Mouse (Mus musculus) embryonic facial prominence, embryonic 13.5 days (tissue): Measurements from ENCODE around the gene AI597479. TPM values are rescaled to one million over a fixed set of nuclear protein-coding genes. Genes with fewer than 3 reads are reported as not detected.

ENCODE experiments used
- ATAC-seq: fragments of 200-750 bp; cut with Nextera tagmentation; 2 replicates; pipeline ENCODE4 v1.8.0; 2017; ENCODE audit warnings: low read depth; ENCODE audit not compliant: insufficient number of reproducible peaks, insufficient read depth, low FRiP score, low TSS enrichment
- H3K27ac ChIP-seq: fragments of 300-500 bp; sonication (generic); 2 replicates; pipeline ENCODE4 v1.5.1; 2015; ENCODE audit warnings: moderate library complexity, mild to moderate bottlenecking, inconsistent platforms
- H3K27me3 ChIP-seq: fragments of 300-500 bp; sonication (generic); 2 replicates; pipeline ENCODE4 v1.6.1; 2015; ENCODE audit warnings: mild to moderate bottlenecking, inconsistent platforms
- H3K36me3 ChIP-seq: fragments of 300-500 bp; sonication (generic); 2 replicates; pipeline ENCODE4 v1.6.1; 2015; ENCODE audit warnings: mild to moderate bottlenecking, inconsistent platforms
- H3K4me1 ChIP-seq: fragments of 300-500 bp; sonication (generic); 2 replicates; pipeline ENCODE4 v1.6.1; 2015; ENCODE audit warnings: inconsistent platforms
- H3K4me2 ChIP-seq: fragments of 300-500 bp; sonication (generic); 2 replicates; pipeline ENCODE4 v1.6.1; 2015; ENCODE audit warnings: moderate library complexity, mild to moderate bottlenecking, inconsistent platforms
- H3K4me3 ChIP-seq: fragments of 300-500 bp; sonication (generic); 2 replicates; pipeline ENCODE4 v1.5.1; 2015; ENCODE audit warnings: mild to moderate bottlenecking, inconsistent platforms
- H3K9ac ChIP-seq: fragments of 300-500 bp; sonication (generic); 2 replicates; pipeline ENCODE4 v1.6.1; 2015; ENCODE audit warnings: mild to moderate bottlenecking, inconsistent platforms
- H3K9me3 ChIP-seq: fragments of 300-500 bp; sonication (generic); 2 replicates; pipeline ENCODE4 v1.6.1; 2016; ENCODE audit warnings: inconsistent platforms
- WGBS: fragments of 180-500 bp; shearing (Covaris S2); methylation state at CpG from one replicate; pipeline ENCODE4 v1.1.7; 2015; ENCODE audit warnings: mixed read lengths; 5-methylcytosine and 5-hydroxymethylcytosine counted together
- polyA plus RNA-seq: library from polyadenylated mRNA; unstranded; fragments of >200 nt; fragmentation: Nextera tagmentation; extraction: Ambion mirVana; gene quantifications from 2 replicates; pipeline ENCODE4 v1.2.1, GENCODE M21; 2015

Gene AI597479
- polyA plus RNA-seq, 1 experiment from 2014 or later = 34.2 TPM

- Histone ChIP-seq H3K9me3 (no peaks in the 10 kb centered on the region), H3K36me3 (no peaks in the 10 kb centered on the region), H3K27ac (no peak overlapping the region; the same call in 1 of the 2 replicates), H3K27me3 (no peaks in the 10 kb centered on the region), H3K4me2 (peak overlapping the region; percentile 94), H3K9ac (peak overlapping the region; percentile 82), H3K4me3 (peak overlapping the region; percentile 73), H3K4me1 (peaks cover 21% of the 10 kb centered on the region)
- 5% methylated on average over 61 of the region's 61 CpGs for whole genome bisulfite sequencing
- peak; percentile 84 for ATAC-seq
These were observed 65.2 kb downstream of the AI597479 start for GRCm38 (mm10) chr1:43163467-43164418.

- Histone ChIP-seq H3K9ac (no peak overlapping the region), H3K4me1 (peaks cover 23% of the 10 kb centered on the region), H3K4me3 (no peak overlapping the region), H3K27ac (no peak overlapping the region), H3K4me2 (no peak overlapping the region), H3K36me3 (no peaks in the 10 kb centered on the region), H3K9me3 (no peaks in the 10 kb centered on the region), H3K27me3 (no peaks in the 10 kb centered on the region)
- ATAC-seq = no peak
- WGBS = 95% methylated on average over 5 of the region's 5 CpGs
These were observed 66.1 kb downstream of the AI597479 start for GRCm38 (mm10) chr1:43164582-43164981.

Other genes starting within 250 kb of the AI597479 start
- 48.2 and 53.5 TPM in 2 replicates for gene Mrps9, start 247.5 kb upstream of the AI597479 start, polyA plus RNA-seq
- 14.8 and 16.3 TPM in 2 replicates for gene Gpr45, start 145.8 kb upstream of the AI597479 start, polyA plus RNA-seq
- 10.9 and 12.5 TPM in 2 replicates for gene Tgfbrap1, start 73 bp upstream of the AI597479 start, polyA plus RNA-seq
- gene Fhl2, start 98.3 kb downstream of the AI597479 start, polyA plus RNA-seq = 13.3 TPM in 2 replicates